ENCODE assay signal across 9 mouse cellular contexts in genomic region chr2:10216566-10217247, GRCm38 (mm10).
DNase-seq lines count a peak whose midpoint lies in the region; ATAC-seq and TF ChIP-seq lines count a peak whose summit lies in the region.
"Had no signal": no experiment of that assay in that cellular context is flagged by ENCODE, and none has a peak within 500 bp of the region (broad histone marks: within the 10 kb centered on the region; RNA-seq: fewer than 3 reads in every experiment).

No protein-coding gene starts in this region.

- no peak for TF ChIP-seq CTCF in heart, adult 2 months (IDR thresholded peaks at IDR 0.05)

- no peak for TF ChIP-seq EP300 in heart, adult 2 months (IDR thresholded peaks at IDR 0.05; ENCODE audit: insufficient read depth, low read depth, low read length)

- H3K9ac ChIP-seq in heart, adult 2 months (ENCODE audit: low read depth, low read length): no peak overlapping the region
- no peak overlapping the region for H3K9ac ChIP-seq in lung, embryonic 15.5 days
- H3K9ac ChIP-seq: embryonic facial prominence, embryonic 13.5 days had no signal

- H3K9me3 ChIP-seq in lung, embryonic 15.5 days: no peaks in the 10 kb centered on the region
- H3K9me3 ChIP-seq: embryonic facial prominence, embryonic 13.5 days had no signal

- H3K27me3 ChIP-seq in heart, adult 2 months (ENCODE audit: control insufficient read depth, insufficient read depth, low read length): no peaks in the 10 kb centered on the region
- no peaks in the 10 kb centered on the region for H3K27me3 ChIP-seq in lung, embryonic 15.5 days
- H3K27me3 ChIP-seq: embryonic facial prominence, embryonic 13.5 days had no signal

- H3K79me2 ChIP-seq in heart, adult 2 months (replicated peaks; ENCODE audit: control insufficient read depth, insufficient read depth, low read length): no peaks in the 10 kb centered on the region

- no peak for TF ChIP-seq POLR2A in heart, adult 2 months (IDR thresholded peaks at IDR 0.05; ENCODE audit: insufficient read depth, low read depth, low read length)

- H3K27ac ChIP-seq in heart, adult 2 months: no peak overlapping the region
- peak overlapping the region; percentile 25 for H3K27ac ChIP-seq in lung, embryonic 15.5 days
- H3K27ac ChIP-seq: embryonic facial prominence, embryonic 13.5 days had no signal

- intact Hi-C loops in heart, adult 2 months (cut with DNase I): no loop called here

- no peak overlapping the region for H3K4me2 ChIP-seq in lung, embryonic 15.5 days
- H3K4me2 ChIP-seq: embryonic facial prominence, embryonic 13.5 days had no signal

- WGBS in heart, adult 2 months: 41% methylated on average over 7 of the region's 7 CpGs
- WGBS in lung, embryonic 15.5 days: 41% methylated on average over 7 of the region's 7 CpGs

- peak; percentile 22 to 69 for DNase-seq in layer of hippocampus, adult 18-20 months (ENCODE audit: low spot score in 2 of 2)
- DNase-seq in layer of hippocampus, postnatal 25 days (ENCODE audit: extremely low spot score in 1 of 2, low spot score in 1 of 2): no peak
- DNase-seq in cerebellum, postnatal 10 days: peak; percentile 52 to 63
- DNase-seq in heart, adult 2 months: peak; percentile 31 to 49
- DNase-seq in kidney, adult 9 months: peak; percentile 27
- DNase-seq in skeletal muscle tissue, adult 2 months (ENCODE audit: low read depth, low spot score): peak; percentile 63
- DNase-seq in thymus, postnatal 36 days: no peak

- H3K4me1 ChIP-seq in heart, adult 2 months (ENCODE audit: control insufficient read depth, insufficient read depth, low read length): no peaks in the 10 kb centered on the region
- H3K4me1 ChIP-seq in lung, embryonic 15.5 days: peaks cover 12% of the 10 kb centered on the region; the same call in 1 of the 2 replicates
- H3K4me1 ChIP-seq: embryonic facial prominence, embryonic 13.5 days had no signal

- no peak overlapping the region for H3K4me3 ChIP-seq in heart, adult 2 months
- H3K4me3 ChIP-seq in lung, embryonic 15.5 days: no peak overlapping the region
- H3K4me3 ChIP-seq: embryonic facial prominence, embryonic 13.5 days had no signal

- ATAC-seq in lung, embryonic 15.5 days (ENCODE audit: borderline replicate concordance, extremely low read depth, low FRiP score, low TSS enrichment): peak; percentile 75

- H3K36me3 ChIP-seq in heart, adult 2 months (ENCODE audit: control insufficient read depth, insufficient read depth, low read length): no peaks in the 10 kb centered on the region
- no peaks in the 10 kb centered on the region for H3K36me3 ChIP-seq in lung, embryonic 15.5 days
- H3K36me3 ChIP-seq: embryonic facial prominence, embryonic 13.5 days had no signal

Comparison
In these comparisons a context has a peak if more than half of its experiments do, and no peak if none do; other contexts are left out.
1. DNase-seq: peak in layer of hippocampus, adult 18-20 months (2 of 2), cerebellum, postnatal 10 days (2 of 2), heart, adult 2 months (2 of 2), kidney, adult 9 months (single experiment) and skeletal muscle tissue, adult 2 months (single experiment); none in layer of hippocampus, postnatal 25 days (0 of 2) and thymus, postnatal 36 days (0 of 2).